Mouse (Mus musculus) c-Kit-positive CD71-positive TER-119-positive erythroid progenitor cells, embryonic 14.5 days (primary cell): ENCODE measurements around the gene D630023F18Rik.

Experiments used
- DNase-seq: peaks from one replicate; pipeline ENCODE4 v3.0.0-alpha.2; 2013; ENCODE audit warnings: low spot score

D630023F18Rik gene

GRCm38 (mm10) chr1:65109756-65110435 is 13.1 kb downstream of the D630023F18Rik start:
- DNase-seq: no peak

- no peak for DNase-seq
Measured at GRCm38 (mm10) chr1:65109196-65109595, 13.8 kb downstream of the D630023F18Rik start.

- no peak for DNase-seq
Measured at GRCm38 (mm10) chr1:65107654-65108279, 15.2 kb downstream of the D630023F18Rik start.

GRCm38 (mm10) chr1:65103273-65103672 is 19.7 kb downstream of the D630023F18Rik start, which contains the start of gene Cryga:
Gene Cryga, minus strand, starts transcription at chr1:65103373.
- no peak for DNase-seq

GRCm38 (mm10) chr1:65096953-65097352 is 26.1 kb downstream of the D630023F18Rik start:
- DNase-seq: no peak

- no peak for DNase-seq
Measured at GRCm38 (mm10) chr1:65091566-65091965, 31.4 kb downstream of the D630023F18Rik start.

GRCm38 (mm10) chr1:65090370-65090769 is 32.6 kb downstream of the D630023F18Rik start:
- no peak for DNase-seq

- DNase-seq: no peak
Measured at GRCm38 (mm10) chr1:65088567-65089356, 34.3 kb downstream of the D630023F18Rik start.

- DNase-seq: no peak
Measured at GRCm38 (mm10) chr1:65082188-65082587, 40.8 kb downstream of the D630023F18Rik start, which contains the start of gene Crygb. Gene Crygb, minus strand, starts transcription at chr1:65082288.

- DNase-seq: no peak
Measured at GRCm38 (mm10) chr1:65075607-65076006, 47.4 kb downstream of the D630023F18Rik start.

- DNase-seq: no peak
Measured at GRCm38 (mm10) chr1:65073589-65073988, 49.4 kb downstream of the D630023F18Rik start, which contains the start of gene Crygc. Gene Crygc, minus strand, starts transcription at chr1:65073689.

- no peak for DNase-seq
Measured at GRCm38 (mm10) chr1:65067842-65068241, 55.2 kb downstream of the D630023F18Rik start.

GRCm38 (mm10) chr1:65064201-65064600 is 58.8 kb downstream of the D630023F18Rik start:
- no peak for DNase-seq

- DNase-seq: no peak
Measured at GRCm38 (mm10) chr1:65063352-65063751, 59.7 kb downstream of the D630023F18Rik start, which contains the start of gene Crygd. Gene Crygd, minus strand, starts transcription at chr1:65063452.
